Mouse (Mus musculus) cerebellum, postnatal 14 days (tissue): Measurements from ENCODE around the gene AU022252.

ENCODE experiments used
- DNase-seq, 2 experiments: peaks; one replicate each; pipeline ENCODE4 v3.0.0; 2021; ENCODE audit warnings: mixed read lengths in 2 of 2

AU022252 gene

DNA sequence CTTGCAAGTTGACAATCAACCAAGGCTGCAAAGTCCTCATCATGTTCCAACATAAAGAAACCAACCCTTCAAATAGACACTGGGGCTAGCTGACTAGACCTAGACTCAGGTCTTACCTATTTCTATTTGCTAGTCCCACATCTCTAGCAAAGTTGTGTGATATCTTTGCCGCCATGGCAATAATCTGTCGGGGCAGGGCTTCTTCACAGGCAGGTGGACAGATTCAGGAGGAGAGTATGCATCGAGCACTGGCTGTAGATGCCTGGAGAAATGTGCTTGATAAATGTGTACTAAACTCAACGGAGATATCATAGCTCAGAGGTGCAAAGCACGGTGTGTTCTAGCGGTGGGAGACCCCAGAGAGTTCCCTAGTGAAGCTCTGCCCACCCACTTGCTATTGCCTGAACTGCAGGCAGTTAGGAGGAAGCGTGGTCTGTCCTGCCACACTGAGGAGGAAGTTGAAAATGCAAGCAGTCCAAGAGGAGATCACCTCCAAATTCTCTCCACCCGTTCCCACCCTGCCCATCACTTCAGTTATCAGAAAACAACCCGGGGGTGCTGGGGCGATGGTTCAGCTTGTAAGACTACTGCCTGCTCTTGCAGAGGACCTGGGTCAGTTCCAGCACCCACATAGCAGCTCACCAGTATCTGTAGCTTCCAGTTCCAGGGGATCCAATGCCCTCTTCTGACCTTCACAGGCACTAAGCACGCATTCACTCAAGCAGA, 44.3 kb downstream of the AU022252 start:
- no peak for DNase-seq

DNA sequence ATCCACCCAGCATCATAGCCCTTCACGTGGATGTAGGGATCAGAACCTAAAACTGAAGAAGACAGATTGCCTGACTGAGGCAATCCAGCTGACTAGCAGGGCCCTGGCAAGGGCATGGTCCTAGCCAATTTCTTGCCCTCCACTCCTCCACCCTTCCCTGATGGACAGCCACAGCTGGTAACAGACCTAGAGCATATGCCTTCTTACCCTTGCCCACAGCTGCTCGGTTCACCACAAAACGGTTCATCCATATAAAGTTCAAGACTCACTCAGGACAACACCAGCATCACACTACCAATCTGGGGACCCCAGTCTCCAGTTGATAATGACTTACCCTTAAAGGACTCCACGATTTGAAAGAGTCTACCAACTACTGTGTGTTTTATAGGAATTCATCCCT, 46.7 kb downstream of the AU022252 start:
- DNase-seq: no peak

DNA sequence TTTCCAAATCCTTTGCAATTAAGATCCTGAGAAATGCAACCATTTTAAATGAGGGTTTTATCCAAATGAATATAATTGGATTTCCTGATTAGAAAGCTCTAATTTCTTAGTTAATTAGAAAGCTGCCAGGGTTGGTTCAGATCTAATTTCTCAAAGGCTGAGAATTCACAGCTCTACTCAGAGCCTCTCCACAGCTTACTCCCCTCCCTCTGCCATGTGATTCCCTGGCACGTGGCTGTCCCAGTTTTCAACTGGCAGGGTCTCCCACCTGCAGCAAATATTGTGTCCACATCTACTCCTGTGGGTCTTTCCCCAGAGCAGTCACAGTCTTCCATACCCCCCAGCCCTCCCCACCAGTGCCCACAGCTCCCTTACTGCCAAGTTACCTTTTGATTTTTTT, 49.0 kb downstream of the AU022252 start:
- no peak for DNase-seq

DNA sequence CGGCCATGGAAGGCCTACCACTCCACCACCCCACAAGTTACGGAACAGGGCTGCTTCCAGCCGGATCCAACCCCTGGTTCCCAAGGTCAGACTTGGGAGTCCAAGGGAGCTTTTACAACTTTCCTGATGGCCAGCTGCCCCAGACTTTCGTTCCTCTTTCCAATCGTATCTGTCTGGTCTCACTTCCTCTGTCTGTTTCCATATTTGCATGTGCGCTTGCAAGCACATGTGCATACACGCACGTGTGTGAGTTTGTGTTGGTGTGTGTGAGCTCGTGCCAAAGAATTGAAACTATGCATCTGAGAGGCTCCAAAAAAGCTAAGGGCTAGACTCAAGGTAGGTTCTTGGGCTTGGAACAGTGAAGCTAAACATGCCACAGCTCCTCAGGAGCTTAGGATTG, 51.1 kb downstream of the AU022252 start:
- DNase-seq: no peak

DNA sequence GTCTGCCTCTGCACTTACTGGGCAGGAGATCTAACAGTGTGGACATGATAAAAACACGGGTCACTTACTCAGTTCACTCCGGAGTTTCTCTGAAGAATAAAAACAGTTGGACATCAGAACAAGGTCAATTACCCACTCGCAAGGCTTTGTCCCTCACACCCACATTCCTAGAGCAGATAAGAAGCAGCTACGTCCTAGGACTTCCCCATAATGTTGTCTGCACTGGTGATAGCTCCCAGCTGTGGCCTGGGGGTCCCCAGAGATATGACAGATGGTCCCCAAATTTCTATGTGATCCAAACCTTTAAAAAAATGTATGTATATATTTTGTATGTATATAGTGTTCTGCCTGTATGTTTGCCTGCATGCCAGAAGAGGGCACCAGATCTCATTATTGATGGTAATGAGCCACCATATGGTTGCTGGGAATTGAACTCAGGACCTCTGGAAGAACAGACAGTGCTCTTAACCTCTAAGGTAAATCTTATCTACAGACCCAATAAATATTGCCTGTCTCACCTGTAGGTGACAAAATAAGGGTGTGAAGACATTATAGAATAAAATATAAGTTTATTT, 52.3 kb downstream of the AU022252 start:
- DNase-seq: no peak

DNA sequence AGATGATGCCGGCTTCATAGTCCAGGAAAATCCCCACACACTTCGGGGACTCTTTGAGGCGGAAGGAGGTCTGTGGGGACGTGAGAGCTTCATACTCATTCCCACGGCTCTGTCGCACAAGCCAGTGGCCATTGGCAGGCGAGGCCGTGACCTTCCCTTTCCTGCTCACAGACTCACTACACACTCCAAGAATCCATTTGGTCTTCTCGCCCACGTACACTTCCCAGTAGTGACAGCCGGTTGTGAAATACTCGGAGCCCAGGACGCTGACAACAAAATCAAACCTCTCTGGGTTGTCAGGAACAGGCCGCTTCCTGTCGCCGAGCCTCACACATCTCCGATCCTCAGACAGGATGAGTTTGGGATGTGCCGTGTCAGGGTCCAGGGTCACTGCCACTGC, 54.2 kb downstream of the AU022252 start:
- DNase-seq: no peak

DNA sequence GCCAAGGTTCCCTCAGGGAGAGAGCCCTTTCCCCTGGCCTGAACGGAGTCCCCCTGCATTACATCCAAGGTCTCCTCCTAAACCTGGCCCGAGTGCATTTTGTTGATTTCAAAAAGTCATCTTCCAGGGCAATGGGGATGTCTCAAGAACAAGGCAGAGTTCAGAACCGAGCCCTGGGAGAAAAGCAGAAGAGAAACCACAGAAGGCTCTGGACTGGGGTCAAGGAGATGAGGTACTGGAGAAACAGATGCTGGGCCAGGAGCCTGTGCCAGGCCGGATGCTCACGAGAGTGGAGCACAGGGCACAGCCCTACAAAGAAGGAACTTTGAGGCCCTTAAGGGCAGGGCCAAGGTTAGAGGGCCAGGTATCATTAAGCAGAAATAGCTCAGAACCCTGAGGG, 54.8 kb downstream of the AU022252 start:
- no peak for DNase-seq

DNA sequence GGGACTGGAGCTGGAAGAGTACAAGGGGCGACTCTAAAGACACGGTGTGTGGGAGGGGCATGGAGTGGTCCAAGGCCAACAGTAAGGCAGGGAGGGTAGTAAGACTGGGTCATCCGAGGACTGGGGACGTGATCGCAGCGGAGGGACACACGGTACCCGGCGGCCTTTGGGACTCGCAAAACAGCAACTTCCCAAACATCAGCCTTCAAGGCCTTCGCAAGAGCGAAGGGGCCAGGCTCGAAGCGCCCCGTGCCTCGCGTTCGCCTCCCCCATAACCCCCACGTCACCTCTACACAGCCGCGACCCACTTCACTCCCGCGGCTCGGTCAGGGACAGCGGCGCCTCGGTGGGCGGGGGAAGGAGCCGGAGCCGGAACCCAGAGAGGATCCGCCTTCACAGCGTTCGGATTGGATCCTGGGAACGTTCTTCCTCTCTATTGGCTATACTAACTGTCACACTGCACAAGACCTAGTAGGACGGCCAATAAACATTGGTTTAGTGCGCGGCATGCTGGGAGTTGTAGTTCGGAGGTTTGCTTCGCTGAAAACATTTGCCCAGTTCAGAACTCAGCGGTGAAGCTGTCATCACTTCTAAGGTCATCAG, 58.6 kb downstream of the AU022252 start, which contains the start of gene Zfp691:
Gene Zfp691, minus strand, starts transcription at position 345 of the 603 bp plus-strand sequence.
- DNase-seq: peak; percentile 94 to 96

DNA sequence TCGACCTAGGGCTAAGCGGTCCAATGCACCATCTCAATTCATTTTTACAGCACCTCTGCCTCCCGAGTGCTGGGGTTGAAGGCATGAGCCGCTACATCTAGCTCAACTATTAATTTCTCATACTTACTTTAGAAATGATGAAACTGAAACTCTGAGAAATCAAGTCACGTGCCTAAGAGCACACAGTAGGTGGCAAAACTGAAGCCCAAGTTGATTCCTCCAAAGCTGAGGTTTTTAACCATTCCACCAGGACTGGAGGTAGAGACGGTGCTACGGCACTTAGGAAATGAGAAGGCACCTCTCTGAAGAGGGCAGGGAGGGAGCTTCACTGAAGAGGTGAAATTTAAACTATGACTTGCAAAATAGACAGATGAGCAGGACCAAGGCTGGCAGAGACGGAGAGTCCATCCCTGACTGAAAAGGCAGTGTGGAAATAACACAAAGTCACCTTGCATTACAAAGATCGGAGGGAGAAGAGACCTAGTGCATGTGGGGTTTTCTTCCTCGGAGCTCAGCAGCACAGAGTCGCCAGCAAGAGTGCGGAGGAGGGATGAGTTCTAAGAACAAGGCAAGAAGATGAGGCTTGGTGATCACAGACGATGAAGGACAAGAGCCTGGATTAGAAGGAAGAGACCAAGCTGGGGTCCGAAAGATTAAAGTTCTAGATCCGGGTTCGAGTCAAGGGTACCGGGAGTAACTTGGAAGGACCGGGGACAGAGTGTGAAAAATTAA, 59.4 kb downstream of the AU022252 start:
- no peak for DNase-seq

DNA sequence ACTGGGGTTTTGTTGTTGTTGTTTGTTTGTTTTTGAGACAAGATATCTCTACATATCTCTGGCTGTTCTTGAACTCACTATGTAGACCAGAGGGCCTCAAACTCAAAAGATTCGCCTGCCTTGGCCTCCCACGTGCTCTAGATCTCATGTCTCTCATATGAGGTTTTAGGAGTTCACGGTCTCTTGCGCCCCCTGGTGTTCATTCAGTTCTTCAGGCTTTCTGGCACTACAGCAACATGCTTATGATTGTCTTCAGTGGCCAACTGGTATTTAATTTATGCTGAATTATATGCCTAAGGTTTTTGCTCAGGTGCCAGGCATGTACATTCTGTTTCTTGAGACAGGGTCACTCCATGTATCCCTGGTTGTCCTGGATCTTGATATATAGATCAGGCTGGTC, 64.8 kb downstream of the AU022252 start:
- peak; percentile 91 to 95 for DNase-seq

DNA sequence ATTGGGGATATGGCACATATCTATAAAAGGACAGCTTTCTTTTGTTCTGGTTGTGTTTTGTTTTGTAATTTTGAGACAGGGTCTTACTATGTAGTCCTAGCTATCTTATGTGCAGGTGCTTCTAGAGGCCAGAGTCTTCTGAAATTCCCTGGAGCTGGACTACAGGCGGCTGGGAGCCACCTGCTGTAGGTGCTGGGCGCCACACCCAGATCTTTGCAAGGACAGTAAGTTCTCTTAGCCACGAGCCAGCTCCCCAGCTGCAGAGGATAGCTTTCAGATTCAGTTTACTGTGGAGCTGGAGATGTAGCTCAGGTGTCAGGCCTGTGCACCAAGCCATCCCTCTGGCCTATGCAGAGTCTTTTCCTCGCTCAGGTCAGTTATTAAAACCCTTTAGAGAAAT, 65.4 kb downstream of the AU022252 start:
- no peak for DNase-seq

DNA sequence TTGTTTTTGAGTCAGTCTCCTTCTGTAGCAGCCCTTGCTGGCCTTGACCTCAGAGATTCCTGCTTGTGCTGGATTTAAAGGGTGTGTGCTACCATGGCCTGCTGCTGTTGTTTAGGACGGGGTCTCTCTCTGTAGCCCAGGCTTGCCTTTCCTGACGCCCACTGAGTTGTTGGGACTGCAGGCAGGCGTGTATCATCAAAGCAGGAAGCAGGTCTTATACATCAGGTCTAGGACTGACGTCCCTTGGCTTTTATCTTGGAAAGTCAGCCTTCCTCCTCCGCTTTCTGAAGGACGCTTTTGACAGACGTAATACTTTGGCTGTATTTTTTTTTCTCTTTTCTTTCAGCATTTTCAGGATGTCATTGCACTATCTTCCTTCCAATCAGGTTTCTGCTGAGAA, 66.6 kb downstream of the AU022252 start:
- no peak for DNase-seq

DNA sequence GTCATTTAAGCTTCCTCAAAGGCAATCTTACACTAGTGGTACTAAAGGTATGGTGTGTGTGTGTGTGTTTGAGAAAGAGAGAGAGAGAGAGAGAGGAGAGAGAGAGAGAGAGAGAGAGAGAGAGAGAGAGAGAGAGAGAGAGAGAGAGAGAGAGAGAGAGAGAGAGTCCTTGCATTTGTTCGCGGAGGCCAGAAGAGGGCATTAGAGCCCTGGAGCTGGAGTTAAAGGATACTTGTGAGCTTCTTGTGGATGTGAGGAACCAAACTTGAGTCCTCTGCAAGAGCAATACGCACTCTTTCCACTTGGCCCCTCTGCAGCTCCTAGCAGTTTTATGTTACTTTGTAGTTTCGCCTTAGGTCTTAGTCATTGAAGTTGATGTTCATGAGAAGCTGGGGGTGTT, 69.5 kb downstream of the AU022252 start:
- no peak for DNase-seq

DNA sequence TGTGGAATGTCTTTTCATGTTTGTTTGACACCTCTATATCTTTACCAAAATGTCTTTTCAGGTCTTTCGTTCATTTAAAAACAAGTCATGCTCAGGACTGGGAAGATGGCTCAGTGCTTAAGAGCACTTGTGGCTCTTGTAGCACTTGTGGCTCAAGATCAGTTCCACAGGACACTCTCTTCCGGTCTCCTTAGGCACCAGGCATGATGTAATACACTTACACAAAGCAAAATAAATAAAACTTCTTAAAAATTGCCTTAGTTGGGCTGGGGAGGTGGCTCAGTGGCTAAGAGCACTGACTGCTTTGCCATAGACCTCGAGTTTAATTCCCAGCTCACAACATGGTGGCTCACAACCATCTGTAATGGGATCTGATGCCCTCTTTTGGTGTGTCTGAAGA, 71.2 kb downstream of the AU022252 start:
- DNase-seq: no peak

DNA sequence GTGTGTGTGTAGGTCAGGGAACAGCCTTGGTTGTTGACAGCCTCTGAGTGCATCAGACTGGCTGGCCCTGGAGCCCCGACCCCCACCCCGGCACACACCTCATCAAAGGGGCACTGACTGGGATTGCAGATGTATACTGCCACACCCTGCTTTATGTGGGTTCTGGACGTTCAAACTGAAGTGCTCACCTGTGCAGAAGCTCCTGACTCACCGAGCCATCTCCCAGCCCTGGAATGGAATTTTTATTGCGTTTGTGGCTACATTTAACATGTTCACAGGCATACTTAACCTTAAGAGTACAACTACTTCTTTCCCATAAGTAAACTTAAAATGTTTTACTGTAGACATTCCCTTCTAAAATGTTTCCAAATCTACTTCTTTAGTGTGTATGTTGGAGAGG, 74.6 kb downstream of the AU022252 start:
- DNase-seq: no peak

DNA sequence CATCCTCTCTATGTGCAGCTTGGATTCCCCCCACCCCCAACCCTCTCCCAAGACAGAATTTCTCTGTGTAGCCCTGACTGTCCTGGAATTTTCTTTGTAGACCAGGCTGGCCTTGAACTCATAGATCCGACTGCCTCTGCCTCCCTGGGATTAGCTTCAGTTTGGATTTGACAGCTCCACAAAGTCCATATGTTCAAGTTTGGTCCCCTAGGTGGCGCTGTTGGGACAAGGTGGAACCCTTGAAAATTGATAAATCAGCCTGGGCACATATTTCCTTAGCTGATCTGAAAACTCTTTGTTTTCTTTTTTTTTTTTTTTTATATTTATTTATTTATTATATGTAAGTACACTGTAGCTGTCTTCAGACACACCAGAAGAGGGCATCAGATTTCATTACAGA, 75.3 kb downstream of the AU022252 start:
- DNase-seq: peak; percentile 68 to 82
